Mouse (Mus musculus): Measurements from ENCODE around the gene Tmbim6.
"Not testable (repeated sequence)": the region's sequence is repeated elsewhere in the genome, so short reads cannot be mapped to it uniquely, and the experiment has no call there.

Tmbim6 gene

GRCm38 (mm10) chr15:99384071-99384470, 8.6 kb upstream of the Tmbim6 start:
- no peak for DNase-seq (ENCODE audit: extremely low spot score)

- DNase-seq (ENCODE audit: extremely low spot score): not testable (repeated sequence)
Measured at GRCm38 (mm10) chr15:99386110-99386509, 6.6 kb upstream of the Tmbim6 start.

- DNase-seq (ENCODE audit: extremely low spot score): no peak
Measured at GRCm38 (mm10) chr15:99386796-99387195, 5.9 kb upstream of the Tmbim6 start.

- DNase-seq (ENCODE audit: extremely low spot score): no peak
Measured at GRCm38 (mm10) chr15:99387976-99388375, 4.7 kb upstream of the Tmbim6 start.

GRCm38 (mm10) chr15:99390472-99391401, 1.9 kb upstream of the Tmbim6 start:
- DNase-seq (ENCODE audit: extremely low spot score): no peak

GRCm38 (mm10) chr15:99391975-99392374, 707 bp upstream of the Tmbim6 start:
- DNase-seq (ENCODE audit: extremely low spot score): no peak

GRCm38 (mm10) chr15:99393386-99394252, 937 bp downstream of the Tmbim6 start:
- no peak for DNase-seq (ENCODE audit: extremely low spot score)

- DNase-seq (ENCODE audit: extremely low spot score): no peak
Measured at GRCm38 (mm10) chr15:99396462-99396861, 3.8 kb downstream of the Tmbim6 start.

- DNase-seq (ENCODE audit: extremely low spot score): no peak
Measured at GRCm38 (mm10) chr15:99396875-99397274, 4.2 kb downstream of the Tmbim6 start.

GRCm38 (mm10) chr15:99397622-99398021, 4.9 kb downstream of the Tmbim6 start:
- no peak for DNase-seq (ENCODE audit: extremely low spot score)

- DNase-seq (ENCODE audit: extremely low spot score): no peak
Measured at GRCm38 (mm10) chr15:99399503-99400245, 7.0 kb downstream of the Tmbim6 start.

- no peak for DNase-seq (ENCODE audit: extremely low spot score)
Measured at GRCm38 (mm10) chr15:99400602-99401001, 7.9 kb downstream of the Tmbim6 start.

- DNase-seq (ENCODE audit: extremely low spot score): no peak
Measured at GRCm38 (mm10) chr15:99403159-99403889, 10.6 kb downstream of the Tmbim6 start.

GRCm38 (mm10) chr15:99405150-99405549, 12.5 kb downstream of the Tmbim6 start:
- no peak for DNase-seq (ENCODE audit: extremely low spot score)

GRCm38 (mm10) chr15:99406986-99407570, 14.4 kb downstream of the Tmbim6 start:
- DNase-seq (ENCODE audit: extremely low spot score): no peak

GRCm38 (mm10) chr15:99408845-99409244, 16.2 kb downstream of the Tmbim6 start:
- no peak for DNase-seq (ENCODE audit: extremely low spot score)

GRCm38 (mm10) chr15:99411747-99412146, 19.1 kb downstream of the Tmbim6 start:
- no peak for DNase-seq (ENCODE audit: extremely low spot score)

GRCm38 (mm10) chr15:99415793-99416192, 23.1 kb downstream of the Tmbim6 start:
- no peak for DNase-seq (ENCODE audit: extremely low spot score)

GRCm38 (mm10) chr15:99416348-99416882, 23.7 kb downstream of the Tmbim6 start:
- peak; percentile 78 for DNase-seq (ENCODE audit: extremely low spot score)

GRCm38 (mm10) chr15:99416957-99417356, 24.3 kb downstream of the Tmbim6 start:
- DNase-seq (ENCODE audit: extremely low spot score): no peak
